16 mouse cellular contexts compared by ENCODE assay signal in the genomic region with DNA sequence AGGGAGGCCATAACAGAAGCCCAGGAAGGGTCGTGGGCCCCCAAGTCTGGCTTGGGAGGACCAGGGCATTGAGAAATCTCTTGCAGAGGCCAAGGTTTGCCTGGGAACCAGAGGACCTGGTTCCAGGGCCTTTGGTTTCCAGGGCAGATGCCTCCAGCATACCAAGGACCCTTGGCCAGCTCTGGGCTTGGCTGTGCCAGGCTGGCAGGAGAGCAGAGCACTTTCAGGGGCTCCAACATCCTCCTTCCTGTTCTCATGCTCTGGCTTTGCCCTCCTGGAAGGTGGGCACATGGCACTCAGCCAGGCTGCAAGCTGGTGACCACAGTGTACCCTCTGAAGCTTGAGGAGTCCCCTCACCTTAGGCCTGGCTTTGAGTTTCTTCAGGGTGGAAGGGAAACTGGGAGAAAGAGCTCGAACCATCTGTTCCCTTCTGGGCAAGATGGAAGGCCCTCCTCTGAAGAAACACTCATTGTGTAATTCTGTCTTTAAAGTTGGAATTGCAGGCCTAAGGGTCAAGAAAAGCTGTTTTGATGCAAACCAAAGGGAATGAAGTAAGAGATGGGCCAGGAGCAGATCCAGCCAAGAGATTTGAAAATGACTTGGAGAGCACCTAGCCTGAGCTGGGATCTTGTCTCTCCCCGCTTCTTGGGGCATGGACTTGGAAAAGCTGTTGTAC. TPM values are rescaled to one million over a fixed set of nuclear protein-coding genes. Genes with fewer than 3 reads are reported as not detected.
DNase-seq lines count a peak whose midpoint lies in the region; ATAC-seq and TF ChIP-seq lines count a peak whose summit lies in the region.
"Had no signal": no experiment of that assay in that cellular context is flagged by ENCODE, and none has a peak within 500 bp of the region (broad histone marks: within the 10 kb centered on the region; RNA-seq: fewer than 3 reads in every experiment).

No protein-coding gene starts in this region.

- no peak for ATAC-seq in lung, postnatal 0 days
- no peak for ATAC-seq in monocyte, adult 5-6 weeks (replicated peaks; ENCODE audit: insufficient number of reproducible peaks, low FRiP score, low TSS enrichment, poor library complexity, severe bottlenecking)
- no peak for ATAC-seq in megakaryocyte, adult 5-6 weeks (ENCODE audit: poor library complexity, severe bottlenecking)

- no peak overlapping the region for H3K4me3 ChIP-seq in layer of hippocampus, adult 2 months
- H3K4me3 ChIP-seq in lung, postnatal 0 days (ENCODE audit: low read depth, low read length) = no peak overlapping the region
- no peak overlapping the region for H3K4me3 ChIP-seq in brown adipose tissue, adult 24 weeks (ENCODE audit: insufficient read depth, low read depth, low read length)
- H3K4me3 ChIP-seq: heart, embryonic 15.5 days; intestine, embryonic 15.5 days; limb, embryonic 15.5 days; liver, embryonic 15.5 days had no signal

- no peak; the same call in 1 of the 2 replicates for TF ChIP-seq EP300 in lung, postnatal 0 days (IDR thresholded peaks at IDR 0.05)

- DNase-seq in layer of hippocampus, adult 2 months (ENCODE audit: low spot score in 2 of 2) = peak; percentile 55 to 74
- DNase-seq in layer of hippocampus, postnatal 25 days (ENCODE audit: extremely low spot score in 1 of 2, low spot score in 1 of 2) = no peak
- peak; percentile 46 for DNase-seq in lung, postnatal 0 days (ENCODE audit: low spot score)
- DNase-seq in lung, postnatal 14 days = no peak
- DNase-seq in adipocyte (ENCODE audit: low spot score) = peak; percentile 86
- DNase-seq: adrenal gland, adult 8-10 months; gastrocnemius, postnatal 10 days; kidney, postnatal 36 days had no signal

- H3K27me3 ChIP-seq in lung, postnatal 0 days (replicated peaks; ENCODE audit: insufficient read depth, low read length) = no peaks in the 10 kb centered on the region
- H3K27me3 ChIP-seq: intestine, embryonic 15.5 days; limb, embryonic 15.5 days had no signal

- no peaks in the 10 kb centered on the region for H3K4me1 ChIP-seq in lung, postnatal 0 days (ENCODE audit: insufficient read depth, low read depth, low read length)
- H3K4me1 ChIP-seq in brown adipose tissue, adult 24 weeks (ENCODE audit: control insufficient read depth, insufficient read depth, insufficient read length, low read length) = peaks cover 13% of the 10 kb centered on the region
- H3K4me1 ChIP-seq: heart, embryonic 15.5 days; intestine, embryonic 15.5 days; limb, embryonic 15.5 days had no signal

- H3K4me2 ChIP-seq in lung, postnatal 0 days (replicated peaks; ENCODE audit: low read depth, low read length) = no peak overlapping the region
- H3K4me2 ChIP-seq: heart, embryonic 15.5 days; intestine, embryonic 15.5 days; limb, embryonic 15.5 days; liver, embryonic 15.5 days had no signal

- no peaks in the 10 kb centered on the region for H3K9me3 ChIP-seq in lung, postnatal 0 days (ENCODE audit: low read length)
- H3K9me3 ChIP-seq: heart, embryonic 15.5 days; intestine, embryonic 15.5 days; limb, embryonic 15.5 days; liver, embryonic 15.5 days had no signal

- no peak overlapping the region for H3K9ac ChIP-seq in lung, postnatal 0 days (replicated peaks; ENCODE audit: low read depth)
- H3K9ac ChIP-seq: heart, embryonic 15.5 days; intestine, embryonic 15.5 days; limb, embryonic 15.5 days; liver, embryonic 15.5 days had no signal

- 75% methylated on average over 3 of the region's 3 CpGs for WGBS in lung, postnatal 0 days

- H3K36me3 ChIP-seq in lung, postnatal 0 days (ENCODE audit: insufficient read depth, low read length) = no peaks in the 10 kb centered on the region
- H3K36me3 ChIP-seq: heart, embryonic 15.5 days; intestine, embryonic 15.5 days; liver, embryonic 15.5 days had no signal

- no peak for TF ChIP-seq CTCF in layer of hippocampus, adult 2 months (conservative IDR thresholded peaks at IDR 0.05)
- no peak for TF ChIP-seq CTCF in lung, postnatal 0 days (IDR thresholded peaks at IDR 0.05)

- peak overlapping the region; percentile 99 for H3K27ac ChIP-seq in layer of hippocampus, adult 2 months
- H3K27ac ChIP-seq in lung, postnatal 0 days (ENCODE audit: low read length) = no peak overlapping the region
- peak overlapping the region; percentile 67 for H3K27ac ChIP-seq in brown adipose tissue, adult 24 weeks (replicated peaks; ENCODE audit: low read depth, low read length)
- H3K27ac ChIP-seq: heart, embryonic 15.5 days; intestine, embryonic 15.5 days; limb, embryonic 15.5 days; liver, embryonic 15.5 days; stomach, postnatal 0 days had no signal

RNA-seq across cellular contexts. Expression of a gene that starts 10.3 kb away (rescaled TPM):
- total RNA-seq in layer of hippocampus, adult 2 months (2021) = 100 to 1,000 TPM; 295 to 314 TPM
- total RNA-seq in layer of hippocampus, postnatal 25 days (2021) = 100 to 1,000 TPM; 268 to 280 TPM
- polyA plus RNA-seq in lung, postnatal 0 days (2015; fragmentation: Nextera tagmentation; extraction: Ambion mirVana) = 5.2 TPM in 2 replicates
- 6.7 and 7.8 TPM in 2 replicates for polyA plus RNA-seq in brown adipose tissue, adult 24 weeks (2012; ENCODE audit: insufficient read depth, insufficient read length, missing spikeins)
- 0.19 to 0.86 TPM (median 0.21 TPM) in 3 replicates for total RNA-seq in monocyte, adult 5-6 weeks (2017)
- total RNA-seq in megakaryocyte, adult 5-6 weeks (2015) = 0.91 and 1.3 TPM in 2 replicates
- 1.0 and 1.1 TPM in 2 replicates for total RNA-seq in megakaryocyte, adult 5-6 weeks (2017)

Comparison
In these comparisons a context has a peak if more than half of its experiments do, and no peak if none do; other contexts are left out.
1. DNase-seq: peak in layer of hippocampus, adult 2 months (2 of 2), lung, postnatal 0 days (single experiment) and adipocyte (single experiment); none in layer of hippocampus, postnatal 25 days (0 of 2) and lung, postnatal 14 days (single experiment).
2. RNA of a gene that starts 10.3 kb away (total RNA-seq): 295 to 314 TPM in layer of hippocampus, adult 2 months and 268 to 280 TPM in layer of hippocampus, postnatal 25 days; 0.91 to 1.3 TPM in megakaryocyte, adult 5-6 weeks and 0.19 to 0.86 TPM in monocyte, adult 5-6 weeks; every median in the first group is over 100 times any median in the second.